Mouse (Mus musculus) lung, embryonic 14.5 days (tissue): ENCODE measurements at regions not wholly inside any gene's neighbourhood (a gene's known extent, or its start where the extent isn't known, plus 50 kb on each side); places are given as distances from the start of the nearest gene placed in this dataset.

Source experiments
- ATAC-seq: fragments of 200-750 bp; cut with Nextera tagmentation; 2 replicates; pipeline ENCODE4 v1.8.0; 2017; ENCODE audit warnings: mild to moderate bottlenecking, moderate TSS enrichment, moderate library complexity; ENCODE audit not compliant: insufficient read depth
- DNase-seq: peaks from one replicate; pipeline ENCODE4 v3.0.0-alpha.2; 2015
- H3K27ac ChIP-seq: fragments of 300-500 bp; sonication (generic); 2 replicates; pipeline ENCODE4 v1.5.1; 2014; ENCODE audit warnings: low read depth, mild to moderate bottlenecking, moderate library complexity
- H3K27me3 ChIP-seq: fragments of 300-500 bp; sonication (generic); 2 replicates; pipeline ENCODE4 v1.6.1; 2014; ENCODE audit warnings: low read length, control low read depth; ENCODE audit not compliant: insufficient read depth
- H3K36me3 ChIP-seq: fragments of 300-500 bp; sonication (generic); 2 replicates; pipeline ENCODE4 v1.6.1; 2014; ENCODE audit warnings: control low read depth; ENCODE audit not compliant: insufficient read depth
- H3K4me1 ChIP-seq: fragments of 300-500 bp; sonication (generic); 2 replicates; pipeline ENCODE4 v1.6.1; 2014; ENCODE audit warnings: antibody characterized with exemption, control low read depth; ENCODE audit not compliant: insufficient read depth
- H3K4me2 ChIP-seq: fragments of 300-500 bp; sonication (generic); 2 replicates; pipeline ENCODE4 v1.6.1; 2014; ENCODE audit warnings: mild to moderate bottlenecking
- H3K4me3 ChIP-seq: fragments of 300-500 bp; sonication (generic); 2 replicates; pipeline ENCODE4 v1.5.1; 2014; ENCODE audit warnings: low read depth, low read length
- H3K9ac ChIP-seq: fragments of 300-500 bp; sonication (generic); 2 replicates; pipeline ENCODE4 v1.6.1; 2014
- H3K9me3 ChIP-seq: fragments of 300-500 bp; sonication (generic); 2 replicates; pipeline ENCODE4 v1.6.1; 2016; ENCODE audit warnings: low read depth, low read length, control low read depth
- CTCF ChIP-seq: IDR thresholded peaks from 2 replicates; pipeline ENCODE4 v1.5.1; 2016; ENCODE audit warnings: antibody characterized with exemption, low read depth
- WGBS: fragments of 180-500 bp; shearing (Covaris S2); extraction: QIAGEN DNeasy Blood & Tissue Kit; methylation state at CpG from one replicate; pipeline ENCODE4 v1.1.7; 2014; 5-methylcytosine and 5-hydroxymethylcytosine counted together

- 50% methylated on average over 4 of the region's 4 CpGs for WGBS
- no peaks in the 10 kb centered on the region for H3K27me3 ChIP-seq
- DNase-seq (peak; percentile 22), ATAC-seq (no peak)
- H3K36me3 ChIP-seq = no peaks in the 10 kb centered on the region
- no peak overlapping the region for H3K4me2 ChIP-seq
- H3K27ac ChIP-seq = no peak overlapping the region
- no peak for TF ChIP-seq CTCF
- no peaks in the 10 kb centered on the region for H3K9me3 ChIP-seq
- no peak overlapping the region for H3K4me3 ChIP-seq
- H3K4me1 ChIP-seq = no peaks in the 10 kb centered on the region
- H3K9ac ChIP-seq = no peak overlapping the region
Measured at GRCm38 (mm10) chrX:12855425-12855824, 93.6 kb upstream of the Med14 start.

GRCm38 (mm10) chrX:12851684-12852083 lies 89.8 kb upstream of the Med14 start:
- 82% methylated on average over 4 of the region's 4 CpGs for WGBS
- Histone ChIP-seq H3K4me1 (no peaks in the 10 kb centered on the region), H3K4me2 (no peak overlapping the region), H3K9ac (no peak overlapping the region), H3K27me3 (no peaks in the 10 kb centered on the region), H3K36me3 (no peaks in the 10 kb centered on the region), H3K9me3 (no peaks in the 10 kb centered on the region), H3K27ac (no peak overlapping the region), H3K4me3 (no peak overlapping the region)
- peak; percentile 61 for TF ChIP-seq CTCF
- ATAC-seq (no peak), DNase-seq (peak; percentile 68)

DNA sequence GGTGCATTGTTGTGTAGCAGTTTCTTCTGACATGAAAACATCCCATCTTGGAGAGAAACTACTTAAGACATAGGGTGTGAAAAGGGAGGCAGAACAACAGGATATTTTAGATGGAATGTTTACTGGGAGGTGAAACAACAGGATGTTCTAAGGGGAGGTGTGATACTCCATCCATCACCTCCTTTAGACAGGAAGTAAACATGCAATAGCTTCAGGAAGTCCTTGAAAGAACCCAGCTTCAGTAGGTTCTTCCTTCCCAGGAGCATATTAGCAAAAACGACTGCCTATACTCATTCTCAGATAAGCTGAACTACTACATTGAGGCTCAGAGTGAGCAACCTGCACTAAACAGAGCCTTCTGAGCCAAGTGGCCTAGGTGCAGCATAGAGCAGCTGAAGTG lies 82.6 kb upstream of the Med14 start:
- Histone ChIP-seq H3K4me3 (no peak overlapping the region), H3K9me3 (no peaks in the 10 kb centered on the region), H3K27ac (no peak overlapping the region), H3K36me3 (no peaks in the 10 kb centered on the region), H3K27me3 (no peaks in the 10 kb centered on the region), H3K4me2 (no peak overlapping the region), H3K4me1 (no peaks in the 10 kb centered on the region), H3K9ac (no peak overlapping the region)
- DNase-seq = peak; percentile 2
- 9% methylated on average over 1 of the region's 1 CpGs for WGBS
- no peak for TF ChIP-seq CTCF
- no peak for ATAC-seq

DNA sequence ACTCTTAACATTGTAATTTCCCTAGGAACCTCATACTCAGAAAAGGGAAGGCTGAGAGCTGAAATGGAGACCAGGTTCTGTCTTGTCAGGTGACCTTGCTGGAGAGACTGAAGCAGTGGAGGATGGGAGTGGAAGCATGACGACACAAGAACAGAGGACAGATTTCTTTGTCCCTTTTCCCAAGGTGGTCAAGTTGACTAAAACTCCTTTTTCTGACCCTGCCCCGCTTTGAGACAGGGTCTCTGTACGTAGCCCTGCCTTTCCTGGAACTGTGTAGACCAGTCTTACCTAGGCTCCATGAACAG lies 79.1 kb upstream of the Med14 start:
- no peaks in the 10 kb centered on the region for H3K27me3 ChIP-seq
- no peaks in the 10 kb centered on the region for H3K4me1 ChIP-seq
- H3K4me3 ChIP-seq = no peak overlapping the region
- H3K27ac ChIP-seq = peak overlapping the region; percentile 88; the same call in 1 of the 2 replicates
- DNase-seq (no peak), ATAC-seq (no peak)
- H3K4me2 ChIP-seq = no peak overlapping the region; the same call in 1 of the 2 replicates
- no peak for TF ChIP-seq CTCF
- WGBS = 77% methylated on average over 3 of the region's 3 CpGs
- H3K9me3 ChIP-seq = no peaks in the 10 kb centered on the region
- H3K9ac ChIP-seq = no peak overlapping the region
- H3K36me3 ChIP-seq = no peaks in the 10 kb centered on the region

- DNase-seq = peak; percentile 95
- WGBS = 17% methylated on average over 25 of the region's 25 CpGs
- H3K36me3 ChIP-seq = no peaks in the 10 kb centered on the region
- H3K4me3 ChIP-seq = peak overlapping the region; percentile 27; the same call in 1 of the 2 replicates
- TF ChIP-seq CTCF = no peak
- H3K9ac ChIP-seq = peak overlapping the region; percentile 20; the same call in 1 of the 2 replicates
- ATAC-seq = peak; percentile 83
- no peaks in the 10 kb centered on the region for H3K9me3 ChIP-seq
- peak overlapping the region; percentile 57 for H3K4me2 ChIP-seq
- H3K27me3 ChIP-seq = no peaks in the 10 kb centered on the region
- no peaks in the 10 kb centered on the region for H3K4me1 ChIP-seq
- peak overlapping the region; percentile 88 for H3K27ac ChIP-seq
Measured at GRCm38 (mm10) chrX:12840160-12841020, 78.5 kb upstream of the Med14 start.

DNA sequence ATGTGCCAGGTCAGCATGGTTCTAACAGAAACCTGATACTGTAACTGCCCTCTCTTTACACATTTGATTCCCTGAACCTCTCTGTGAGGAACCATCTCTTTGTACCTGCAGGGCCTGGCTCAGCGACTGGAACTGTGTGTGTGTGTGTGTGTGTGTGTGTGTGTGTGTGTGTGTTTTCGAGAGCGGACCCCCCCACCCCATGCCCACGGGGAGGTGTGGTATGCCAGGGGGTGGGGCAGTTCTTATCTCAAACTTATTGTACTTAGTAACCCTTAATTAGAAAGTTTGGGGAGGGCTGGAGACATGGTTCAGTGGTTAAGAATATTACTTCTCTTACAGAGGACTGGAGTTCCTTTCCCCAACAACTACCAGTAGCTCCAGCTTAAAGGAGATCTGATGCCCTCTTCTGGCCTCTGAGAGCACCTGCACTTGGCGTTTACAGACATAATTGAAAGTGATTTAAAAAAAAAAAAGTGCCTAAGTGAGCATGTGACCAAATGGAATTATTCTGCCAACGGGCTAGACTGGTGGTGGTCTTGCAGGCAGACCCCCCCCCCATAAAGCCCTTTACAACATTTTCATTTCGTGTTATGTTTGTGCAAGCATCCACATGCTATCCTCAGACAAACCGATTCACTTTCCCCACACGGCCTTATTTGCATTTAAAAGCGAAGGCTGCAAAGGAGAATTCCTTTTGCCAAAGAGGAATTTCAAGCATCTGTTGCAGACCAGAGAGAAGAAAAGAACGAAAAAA lies 77.7 kb upstream of the Med14 start:
- ATAC-seq (peak; percentile 31; the same call in 1 of the 2 replicates), DNase-seq (peak; percentile 87)
- no peaks in the 10 kb centered on the region for H3K4me1 ChIP-seq
- H3K9me3 ChIP-seq = no peaks in the 10 kb centered on the region
- H3K4me2 ChIP-seq = peak overlapping the region; percentile 57
- peak overlapping the region; percentile 27 for H3K4me3 ChIP-seq
- peak overlapping the region; percentile 20; the same call in 1 of the 2 replicates for H3K9ac ChIP-seq
- H3K36me3 ChIP-seq = no peaks in the 10 kb centered on the region
- no peaks in the 10 kb centered on the region for H3K27me3 ChIP-seq
- H3K27ac ChIP-seq = peak overlapping the region; percentile 88
- peak; percentile 58 for TF ChIP-seq CTCF
- 18% methylated on average over 11 of the region's 11 CpGs for WGBS

- Histone ChIP-seq H3K9ac (no peak overlapping the region), H3K4me3 (no peak overlapping the region), H3K4me1 (no peaks in the 10 kb centered on the region), H3K4me2 (no peak overlapping the region), H3K9me3 (no peaks in the 10 kb centered on the region), H3K27ac (peak overlapping the region; percentile 24; the same call in 1 of the 2 replicates), H3K36me3 (no peaks in the 10 kb centered on the region), H3K27me3 (no peaks in the 10 kb centered on the region)
- ATAC-seq = peak; percentile 44; the same call in 1 of the 2 replicates
- peak; percentile 81 for DNase-seq
- WGBS = 19% methylated on average over 1 of the region's 1 CpGs
- TF ChIP-seq CTCF = no peak
Measured at GRCm38 (mm10) chrX:12837821-12838220, 75.9 kb upstream of the Med14 start.
